Mouse (Mus musculus) adrenal gland, adult 18-20 months (tissue): ENCODE data around the gene Rab37. TPM values are rescaled to one million over a fixed set of nuclear protein-coding genes. Genes with fewer than 3 reads are reported as not detected.
A peak's percentile ranks its signal among the peaks of the same experiment; 100 is the strongest.

ENCODE experiments used
- DNase-seq, 2 experiments: peaks; one replicate each; pipeline ENCODE4 v3.0.0; 2021 to 2022; ENCODE audit warnings: low spot score in 2 of 2
- total RNA-seq, 2 experiments: library from RNA; stranded (reverse); gene quantifications; 1 replicate in 1 of 2; 2 replicates in 1 of 2; pipeline ENCODE4 v1.2.3; 2021

The Rab37 gene
- total RNA-seq, 2 experiments from 2014 or later: 0.76 to 1.3 TPM

DNA sequence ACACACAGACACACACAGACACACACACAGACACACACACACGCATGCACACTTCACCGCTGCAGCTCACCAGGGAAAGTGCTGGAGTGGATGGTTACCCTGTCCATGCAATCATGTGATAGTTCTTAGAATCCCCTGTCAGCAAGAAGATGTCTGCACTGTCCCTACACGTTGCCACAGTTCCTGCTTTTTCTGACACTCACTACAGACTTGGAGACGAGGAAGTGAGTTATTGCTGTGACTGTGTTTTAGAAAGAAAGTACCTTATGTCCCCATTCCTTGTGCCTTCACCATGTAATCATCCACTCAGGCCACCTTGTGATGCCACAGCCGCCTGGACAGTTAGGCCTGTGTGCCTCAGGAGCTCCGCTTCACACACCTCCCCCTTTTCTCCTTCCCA, 98.1 kb downstream of the Rab37 start:
- DNase-seq: no peak

DNA sequence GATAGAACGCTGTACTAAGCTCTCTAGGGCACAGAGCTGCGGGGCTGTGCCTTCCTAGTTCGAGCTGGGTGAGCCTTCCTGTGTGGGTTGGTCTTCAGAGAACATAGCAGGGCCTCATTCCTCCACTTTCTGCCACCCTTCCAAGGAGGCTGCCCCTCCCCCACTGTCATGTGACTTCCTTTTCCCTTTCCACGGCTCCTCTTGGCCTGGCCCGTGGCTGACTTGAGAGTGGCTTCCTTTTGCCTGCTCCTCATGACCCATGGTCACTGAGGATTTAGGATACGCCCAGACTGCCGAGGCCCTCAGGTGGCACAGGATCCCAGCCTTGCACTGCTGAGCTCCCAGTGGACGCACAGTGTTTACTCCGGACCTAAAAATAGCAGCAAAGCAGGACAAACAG, 100.9 kb downstream of the Rab37 start:
- peak; percentile 40 to 60 for DNase-seq

DNA sequence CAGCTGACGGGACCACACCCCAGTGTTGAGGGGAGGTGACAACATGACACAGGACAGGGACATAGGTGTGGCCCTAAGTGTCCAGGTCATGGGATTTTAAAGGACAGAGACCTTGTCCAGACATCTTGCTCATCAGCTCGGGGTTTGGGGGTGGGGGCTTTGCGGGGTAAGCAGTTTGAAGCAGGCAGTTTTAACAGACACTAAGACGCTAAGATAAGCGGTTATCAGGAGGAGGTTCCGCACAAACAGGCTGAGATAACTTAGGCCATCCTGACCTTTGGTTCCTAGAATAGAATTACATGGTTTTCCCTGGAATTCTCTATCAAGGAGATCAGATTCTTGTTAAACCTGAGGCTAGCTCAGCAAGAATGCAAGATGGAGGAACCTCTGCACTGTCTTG, 103.5 kb downstream of the Rab37 start:
- DNase-seq: no peak

DNA sequence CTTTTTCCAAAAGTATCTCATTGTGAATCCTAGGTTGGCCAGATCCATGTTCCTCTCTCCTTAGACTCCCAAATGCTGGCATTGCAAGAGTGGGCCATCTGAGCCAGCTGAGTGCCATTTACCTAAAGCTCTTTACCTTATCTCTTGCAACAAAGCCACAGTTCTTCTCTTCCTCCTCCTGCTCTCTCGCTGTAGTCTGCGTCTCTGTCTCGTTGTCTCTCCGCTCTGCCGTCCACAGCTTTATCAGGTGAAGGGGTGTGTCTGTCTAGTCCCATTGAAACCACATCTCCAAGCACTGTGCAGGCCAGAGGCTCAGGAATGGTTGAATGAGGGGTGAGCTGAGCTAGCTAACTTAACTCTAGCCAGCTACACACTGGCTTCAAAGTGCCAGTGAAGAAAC, 104.7 kb downstream of the Rab37 start:
- no peak for DNase-seq

DNA sequence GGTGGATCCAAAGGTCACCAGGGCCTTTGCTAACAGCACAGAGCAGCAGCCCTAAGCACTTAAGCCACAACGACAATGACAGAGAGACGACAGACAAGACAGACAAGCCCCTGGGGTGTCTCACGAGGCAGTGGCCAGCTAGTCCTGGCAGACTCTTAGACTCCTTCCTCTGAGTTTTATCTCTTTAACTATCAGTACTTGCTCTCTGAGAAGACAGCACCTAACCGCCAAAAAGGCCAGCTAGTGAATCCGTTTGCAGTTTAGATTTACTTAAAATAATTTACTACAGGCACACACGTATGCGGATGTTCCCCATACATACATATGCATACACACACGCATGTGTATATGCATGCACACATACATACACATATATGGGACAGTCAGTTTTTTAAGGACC, 106.3 kb downstream of the Rab37 start:
- DNase-seq: no peak

DNA sequence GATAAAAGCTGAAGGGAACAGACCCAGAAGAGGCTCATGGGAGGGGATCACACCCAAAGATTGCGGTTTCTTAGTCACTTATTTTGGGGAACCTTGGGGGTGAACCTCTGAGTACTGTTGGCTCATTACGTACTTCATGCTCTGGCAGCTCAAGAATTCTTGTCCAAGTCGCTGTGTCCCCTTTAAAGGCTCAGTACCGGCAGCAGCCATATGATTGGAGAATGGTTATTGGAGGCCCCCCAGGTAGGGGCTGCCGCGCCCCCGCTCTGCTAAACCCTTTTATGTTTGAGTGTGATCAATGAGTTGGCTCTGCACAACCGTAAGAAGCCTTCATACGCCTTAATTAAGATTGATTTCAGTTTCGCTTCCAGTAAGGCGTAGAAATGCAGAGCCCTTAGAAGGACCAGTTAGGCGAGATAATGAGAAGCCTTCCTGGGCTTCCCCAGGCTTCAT, 107.7 kb downstream of the Rab37 start:
- no peak for DNase-seq

DNA sequence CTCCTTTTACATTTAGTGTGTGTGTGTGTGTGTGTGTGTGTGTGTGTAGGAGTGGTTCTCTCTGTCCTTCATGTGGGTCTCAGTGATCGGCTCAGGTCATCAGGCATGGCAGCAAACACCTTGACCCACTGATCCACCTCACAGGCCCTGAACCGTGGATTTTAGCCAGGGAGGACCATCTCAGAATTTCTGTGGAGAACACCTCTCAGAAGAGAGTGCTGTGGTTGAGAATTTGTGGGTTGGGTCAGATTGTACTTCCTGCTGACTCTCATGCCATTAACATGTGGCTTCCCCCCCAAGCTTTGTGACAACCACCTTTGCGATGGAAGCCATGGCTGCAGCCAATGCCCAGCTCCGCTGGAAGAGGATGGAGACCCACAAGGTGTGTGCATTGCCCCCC, 109.3 kb downstream of the Rab37 start:
- no peak for DNase-seq

DNA sequence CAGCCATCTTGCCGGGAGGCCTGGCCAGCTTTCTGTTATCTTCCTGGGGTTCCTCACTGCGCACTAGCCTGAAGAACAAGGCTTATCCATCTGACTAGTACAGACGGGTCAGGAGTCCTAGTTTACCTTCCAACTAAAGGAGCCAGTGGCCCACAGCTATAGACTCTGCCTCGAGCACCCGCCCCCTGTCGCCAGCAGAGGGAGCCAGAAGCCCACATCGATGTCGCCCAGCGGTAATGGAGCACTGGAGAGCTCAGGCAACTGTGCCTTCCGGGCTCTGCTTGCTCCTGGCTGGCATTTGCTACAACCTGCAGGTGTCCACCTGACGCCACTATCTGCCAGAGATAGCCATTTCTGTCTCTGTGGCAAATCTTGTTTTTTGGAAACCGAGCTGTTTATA, 111.1 kb downstream of the Rab37 start:
- peak; percentile 83 to 84 for DNase-seq

DNA sequence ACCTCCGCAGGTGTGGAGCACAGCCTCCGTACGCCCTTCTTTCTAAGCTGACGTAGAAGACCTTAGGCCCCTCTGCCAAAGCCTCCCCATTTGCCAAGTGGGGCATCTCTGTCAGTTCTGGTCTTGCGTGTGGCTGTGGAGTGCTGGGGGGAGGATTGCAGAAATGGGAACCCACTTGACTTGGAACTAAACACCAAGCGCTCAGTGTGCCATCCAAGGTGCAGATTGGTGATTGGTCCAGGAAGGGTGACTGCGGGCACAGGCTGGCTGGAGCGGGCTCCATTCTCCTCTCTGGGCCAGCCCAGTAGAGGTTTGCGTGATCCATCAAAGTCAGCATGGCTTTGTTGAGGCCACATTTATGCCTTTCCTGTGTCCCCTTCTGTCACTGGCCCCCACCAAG, 111.5 kb downstream of the Rab37 start:
- DNase-seq: no peak

DNA sequence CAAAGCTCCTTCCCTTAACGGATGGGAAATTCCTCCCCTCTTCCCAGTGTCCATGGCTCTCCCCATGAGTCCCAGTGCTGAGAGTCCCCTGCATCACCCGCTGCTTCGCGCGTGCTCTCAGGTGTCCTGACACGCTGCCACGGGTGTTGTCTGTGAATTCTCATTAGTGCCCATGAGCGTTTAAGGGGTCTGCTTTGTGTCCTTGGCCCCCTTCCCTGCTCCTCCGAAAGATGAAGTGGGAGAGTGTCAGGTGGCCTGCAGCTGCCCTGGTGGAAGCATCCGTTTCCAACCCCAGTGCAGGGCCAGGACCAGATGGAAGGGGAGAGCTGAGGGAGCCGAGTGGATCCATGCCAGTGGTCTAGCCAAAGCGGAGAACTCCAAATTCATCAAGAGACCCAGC, 116.9 kb downstream of the Rab37 start:
- no peak for DNase-seq

DNA sequence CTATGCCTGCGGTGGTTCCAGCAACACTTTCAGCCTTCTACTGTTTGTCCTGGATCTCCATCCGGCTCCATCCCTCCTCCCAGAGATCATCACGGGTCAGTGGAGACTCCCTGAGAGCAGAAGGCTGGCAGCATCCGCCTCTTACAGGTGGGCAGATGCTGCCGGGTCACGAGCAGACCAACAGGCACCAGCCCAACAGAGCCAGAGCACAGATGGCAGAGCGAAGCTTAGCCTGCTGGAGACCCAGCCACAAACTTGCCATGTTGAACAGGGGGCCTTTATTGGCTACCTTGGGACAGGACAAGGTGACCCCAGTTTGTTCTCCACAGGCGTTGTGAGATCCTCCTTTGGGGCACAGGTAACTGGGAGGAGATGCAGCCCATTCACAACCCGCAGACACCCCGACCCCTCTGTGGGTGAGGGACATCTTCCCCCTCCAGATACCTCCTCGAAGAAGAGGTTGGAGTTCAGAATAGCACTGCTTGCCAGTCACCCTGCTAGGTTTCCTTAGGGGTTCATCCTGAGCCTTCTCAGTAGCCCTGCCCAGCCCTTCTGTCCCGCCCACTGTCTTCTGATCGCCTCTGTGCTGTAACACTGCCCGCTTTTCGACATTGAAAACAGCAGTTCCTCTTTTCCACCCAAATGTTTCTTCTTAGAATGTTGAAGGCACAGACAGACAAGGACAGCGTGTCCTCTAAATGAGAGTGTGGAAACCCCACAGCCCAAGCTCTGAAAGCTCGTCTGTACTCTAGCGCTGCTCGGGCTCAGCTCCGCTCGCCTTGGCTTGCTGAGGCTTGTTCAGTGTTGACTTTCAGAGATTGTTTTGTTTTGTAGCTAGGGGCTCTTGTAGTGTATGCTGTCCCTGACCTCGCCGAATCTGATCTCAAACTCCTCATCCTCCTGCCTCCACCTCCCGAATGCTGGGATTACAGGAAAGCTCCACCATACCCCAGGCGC, 117.8 kb downstream of the Rab37 start:
- DNase-seq: no peak

DNA sequence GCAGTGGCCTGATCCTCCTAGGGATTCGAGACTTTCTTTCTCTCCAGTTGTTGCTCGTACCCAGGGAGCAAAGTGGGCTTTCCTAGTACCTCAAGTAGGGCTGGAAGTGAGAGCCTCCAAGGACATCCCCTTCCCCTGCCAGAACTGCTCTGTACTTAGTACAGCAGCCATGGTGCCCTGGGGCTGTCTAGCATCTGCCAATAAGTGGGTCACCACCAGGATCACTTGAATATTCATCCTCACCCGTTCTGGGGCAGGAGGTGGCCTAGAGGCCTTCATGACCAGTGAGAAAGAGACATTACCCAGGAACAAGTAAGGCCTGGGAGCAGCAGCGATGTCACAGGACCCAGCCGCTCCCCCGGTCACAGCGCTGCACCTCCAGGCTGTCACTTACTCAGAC, 118.7 kb downstream of the Rab37 start:
- no peak for DNase-seq

Other genes starting within 250 kb of the Rab37 start
- 1 to 10 TPM; 2.5 to 4.6 TPM for gene Gprc5c, start 240.3 kb upstream of the Rab37 start, total RNA-seq
- 1 to 10 TPM; 1.3 to 3.3 TPM for gene Cd300a, start 201.4 kb upstream of the Rab37 start, total RNA-seq
- gene Cd300lb, start 157.0 kb upstream of the Rab37 start, total RNA-seq: under 1 TPM; 0.40 to 0.80 TPM
- not detected for gene Cd300c, start 122.3 kb upstream of the Rab37 start, total RNA-seq
- 1 to 10 TPM; 1.1 to 2.5 TPM for gene Cd300ld, start 101.5 kb upstream of the Rab37 start, total RNA-seq
- 1 to 10 TPM; 5.3 to 8.6 TPM for gene Cd300c2, start 89.6 kb upstream of the Rab37 start, total RNA-seq
- not detected for gene Cd300ld2, start 75.2 kb upstream of the Rab37 start, total RNA-seq
- under 1 TPM in 1 of 2 experiments, not detected in 1; 0.74 TPM for gene Cd300ld4, start 64.4 kb upstream of the Rab37 start, total RNA-seq
- gene Cd300ld5, start 53.7 kb upstream of the Rab37 start, total RNA-seq: 10 to 100 TPM in 1 of 2 experiments, 1 to 10 TPM in 1; 3.4 to 10.9 TPM
- gene Cd300ld3, start 43.0 kb upstream of the Rab37 start, total RNA-seq: 10 to 100 TPM in 1 of 2 experiments, 1 to 10 TPM in 1; 8.6 to 10.5 TPM
- gene Cd300e, start 29.3 kb upstream of the Rab37 start, total RNA-seq: under 1 TPM; 0.46 to 0.64 TPM
- 1 to 10 TPM; 1.3 to 2.5 TPM for gene Cd300lf, start 42.6 kb downstream of the Rab37 start, total RNA-seq
- gene Slc9a3r1, start 71.9 kb downstream of the Rab37 start, total RNA-seq: 10 to 100 TPM; 17.2 to 19.3 TPM
- 10 to 100 TPM; 20.3 to 20.7 TPM for gene Tmem104, start 96.1 kb downstream of the Rab37 start, total RNA-seq
- 10 to 100 TPM; 26.2 to 27.6 TPM for gene Nat9, start 96.4 kb downstream of the Rab37 start, total RNA-seq
- gene Grin2c, start 175.8 kb downstream of the Rab37 start, total RNA-seq: 10 to 100 TPM in 1 of 2 experiments, 1 to 10 TPM in 1; 2.2 to 10.6 TPM
- gene Fdxr, start 185.6 kb downstream of the Rab37 start, total RNA-seq: 1,000 to 10,000 TPM; 1,063 to 1,343 TPM
- 10 to 100 TPM; 43.9 to 59.6 TPM for gene Fads6, start 206.2 kb downstream of the Rab37 start, total RNA-seq
- not detected for gene Otop2, start 215.7 kb downstream of the Rab37 start, total RNA-seq
- under 1 TPM; 0.36 to 0.74 TPM for gene Ush1g, start 230.6 kb downstream of the Rab37 start, total RNA-seq
- not detected for gene Otop3, start 243.3 kb downstream of the Rab37 start, total RNA-seq